Mouse (Mus musculus) hindbrain, embryonic 12.5 days (tissue): ENCODE measurements at regions not wholly inside any gene's neighbourhood (a gene's known extent, or its start where the extent isn't known, plus 50 kb on each side); places are given as distances from the start of the nearest gene placed in this dataset.
"Not testable (repeated sequence)": the region's sequence is repeated elsewhere in the genome, so short reads cannot be mapped to it uniquely, and the experiment has no call there.

Experiments used
- ATAC-seq: fragments of 200-750 bp; cut with Nextera tagmentation; 2 replicates; pipeline ENCODE4 v1.8.0; 2017; ENCODE audit warnings: moderate TSS enrichment; ENCODE audit not compliant: low FRiP score
- H3K27ac ChIP-seq: fragments of 300-500 bp; sonication (generic); 2 replicates; pipeline ENCODE4 v1.5.1; 2016; ENCODE audit warnings: mild to moderate bottlenecking
- H3K27me3 ChIP-seq: fragments of 300-500 bp; sonication (generic); 2 replicates; pipeline ENCODE4 v1.6.1; 2016; ENCODE audit warnings: mild to moderate bottlenecking
- H3K36me3 ChIP-seq: fragments of 300-500 bp; sonication (generic); 2 replicates; pipeline ENCODE4 v1.6.1; 2016; ENCODE audit warnings: mild to moderate bottlenecking
- H3K4me1 ChIP-seq: fragments of 300-500 bp; sonication (generic); 2 replicates; pipeline ENCODE4 v1.6.1; 2016
- H3K4me2 ChIP-seq: fragments of 300-500 bp; sonication (generic); replicated peaks from 2 replicates; pipeline ENCODE4 v1.6.1; 2016; ENCODE audit warnings: mild to moderate bottlenecking
- H3K4me3 ChIP-seq: fragments of 300-500 bp; sonication (generic); 2 replicates; pipeline ENCODE4 v1.5.1; 2016; ENCODE audit warnings: mild to moderate bottlenecking
- H3K9ac ChIP-seq: fragments of 300-500 bp; sonication (generic); 2 replicates; pipeline ENCODE4 v1.6.1; 2016; ENCODE audit warnings: mild to moderate bottlenecking, moderate library complexity
- H3K9me3 ChIP-seq: fragments of 300-500 bp; sonication (generic); replicated peaks from 2 replicates; pipeline ENCODE4 v1.6.1; 2016; ENCODE audit warnings: mild to moderate bottlenecking
- WGBS: fragments of 180-500 bp; shearing (Covaris S2); methylation state at CpG from one replicate; pipeline ENCODE4 v1.1.7; 2016; 5-methylcytosine and 5-hydroxymethylcytosine counted together

GRCm38 (mm10) chr12:113701841-113702240 is 158.1 kb downstream of the Adam6a start:
- not testable (repeated sequence) for H3K36me3 ChIP-seq, H3K9ac ChIP-seq, H3K4me1 ChIP-seq, H3K9me3 ChIP-seq, H3K27me3 ChIP-seq, H3K4me3 ChIP-seq, ATAC-seq, H3K27ac ChIP-seq, H3K4me2 ChIP-seq
- 62% methylated on average over 5 of the region's 5 CpGs for WGBS

- H3K4me1 ChIP-seq, ATAC-seq, H3K27me3 ChIP-seq, H3K27ac ChIP-seq, H3K36me3 ChIP-seq, H3K9ac ChIP-seq, H3K4me2 ChIP-seq, H3K4me3 ChIP-seq: not testable (repeated sequence)
- peaks cover 17% of the 10 kb centered on the region for H3K9me3 ChIP-seq
- WGBS: 4% methylated on average over 1 of the region's 1 CpGs
Measured at GRCm38 (mm10) chr12:113716406-113716805, 172.7 kb downstream of the Adam6a start.

- Histone ChIP-seq H3K27me3 (no peaks in the 10 kb centered on the region), H3K4me2 (no peak overlapping the region), H3K36me3 (no peaks in the 10 kb centered on the region), H3K4me1 (no peaks in the 10 kb centered on the region), H3K4me3 (no peak overlapping the region), H3K9ac (no peak overlapping the region), H3K9me3 (peaks cover 36% of the 10 kb centered on the region), H3K27ac (no peak overlapping the region)
- WGBS: 70% methylated on average over 4 of the region's 4 CpGs
- ATAC-seq: no peak
Measured at GRCm38 (mm10) chr12:113735847-113736246, 192.1 kb downstream of the Adam6a start.

GRCm38 (mm10) chr12:113746277-113746676 is 202.6 kb downstream of the Adam6a start:
- no peak for ATAC-seq
- no peak overlapping the region for H3K27ac ChIP-seq
- WGBS: 72% methylated on average over 1 of the region's 1 CpGs
- H3K9me3 ChIP-seq: peaks cover 24% of the 10 kb centered on the region
- no peak overlapping the region for H3K4me2 ChIP-seq
- H3K36me3 ChIP-seq: no peaks in the 10 kb centered on the region
- no peak overlapping the region for H3K4me3 ChIP-seq
- H3K27me3 ChIP-seq: no peaks in the 10 kb centered on the region
- H3K4me1 ChIP-seq: no peaks in the 10 kb centered on the region
- H3K9ac ChIP-seq: no peak overlapping the region

DNA sequence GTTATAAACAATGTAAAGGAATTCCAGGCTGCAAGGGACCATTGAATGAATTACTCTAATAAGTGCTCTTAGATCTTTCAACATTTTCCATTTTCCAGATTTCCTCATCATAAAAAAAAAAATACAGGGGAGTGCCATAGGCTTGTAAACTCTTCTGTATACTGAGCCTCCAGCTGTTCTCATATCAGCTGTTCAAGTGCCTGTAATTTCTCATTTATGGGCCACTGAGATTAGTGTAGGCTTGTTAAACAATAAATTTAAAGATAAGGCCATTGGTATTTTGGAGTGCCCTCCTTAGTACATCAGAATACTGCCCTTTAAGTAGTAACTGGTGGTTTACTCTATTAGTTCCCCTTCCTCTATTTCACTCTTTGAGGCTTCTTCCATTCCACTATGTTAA is 204.3 kb downstream of the Adam6a start:
- no peak overlapping the region for H3K27ac ChIP-seq
- no peak overlapping the region for H3K4me3 ChIP-seq
- ATAC-seq: no peak
- no peak overlapping the region for H3K4me2 ChIP-seq
- H3K9ac ChIP-seq: no peak overlapping the region
- no peaks in the 10 kb centered on the region for H3K4me1 ChIP-seq
- H3K27me3 ChIP-seq: no peaks in the 10 kb centered on the region
- no peaks in the 10 kb centered on the region for H3K36me3 ChIP-seq
- H3K9me3 ChIP-seq: peaks cover 27% of the 10 kb centered on the region

DNA sequence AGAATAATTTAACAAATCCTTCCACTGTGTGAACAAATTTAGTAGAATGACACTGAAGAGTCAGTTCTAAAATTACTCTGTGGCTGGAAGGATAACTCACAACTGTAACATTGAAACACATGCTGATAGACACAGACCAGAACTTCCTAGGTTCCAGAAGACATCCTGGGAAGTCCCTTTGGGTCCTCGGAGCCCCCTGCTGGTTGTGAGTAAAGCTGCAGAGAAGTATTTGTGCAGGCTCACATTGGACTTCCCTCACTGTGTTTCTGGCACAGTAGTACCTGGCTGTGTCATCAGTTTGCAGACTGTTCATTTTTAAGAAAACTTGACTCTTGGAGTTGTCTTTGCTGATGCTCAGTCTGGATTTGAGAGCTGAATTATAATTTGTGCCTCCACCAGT is 225.9 kb downstream of the Adam6a start:
- WGBS: 64% methylated on average over 1 of the region's 1 CpGs
- Histone ChIP-seq H3K9me3 (peaks cover 18% of the 10 kb centered on the region), H3K27ac (no peak overlapping the region), H3K27me3 (no peaks in the 10 kb centered on the region), H3K4me2 (no peak overlapping the region), H3K9ac (no peak overlapping the region), H3K4me3 (no peak overlapping the region), H3K36me3 (no peaks in the 10 kb centered on the region), H3K4me1 (no peaks in the 10 kb centered on the region)
- no peak for ATAC-seq

- not testable (repeated sequence) for ATAC-seq, H3K9ac ChIP-seq, H3K4me3 ChIP-seq, H3K4me1 ChIP-seq, H3K27ac ChIP-seq, H3K4me2 ChIP-seq, H3K36me3 ChIP-seq, H3K27me3 ChIP-seq
- peaks cover 12% of the 10 kb centered on the region for H3K9me3 ChIP-seq
- WGBS: 0% methylated on average over 1 of the region's 1 CpGs
Measured at GRCm38 (mm10) chr12:113795876-113796275, 252.2 kb downstream of the Adam6a start.

DNA sequence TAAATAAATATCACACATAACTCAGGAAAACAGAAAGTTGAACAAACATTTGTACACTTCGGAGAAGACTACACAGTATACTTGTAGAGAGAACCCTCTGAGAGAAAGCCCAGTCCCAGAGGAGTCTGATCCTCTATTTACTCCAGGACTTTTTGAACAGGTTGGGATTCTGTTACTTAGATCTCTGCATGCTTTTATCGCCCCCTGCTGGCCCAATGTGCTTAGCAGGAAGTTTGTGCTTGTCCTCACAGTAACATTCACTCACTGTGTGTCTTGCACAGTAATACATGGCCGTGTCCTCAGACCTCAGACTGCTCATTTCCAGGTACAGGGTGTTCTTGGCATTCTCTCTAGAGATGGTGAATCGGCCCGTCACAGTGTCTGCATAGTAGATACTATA is 282.7 kb downstream of the Adam6a start:
- Histone ChIP-seq H3K9me3 (peaks cover 40% of the 10 kb centered on the region), H3K27ac (no peak overlapping the region)
- WGBS: 60% methylated on average over 5 of the region's 5 CpGs

GRCm38 (mm10) chr12:113858893-113859292 is 315.2 kb downstream of the Adam6a start:
- Histone ChIP-seq H3K4me2 (no peak overlapping the region), H3K27ac (no peak overlapping the region), H3K9ac (no peak overlapping the region), H3K36me3 (no peaks in the 10 kb centered on the region), H3K9me3 (peaks cover 26% of the 10 kb centered on the region; the same call in 1 of the 2 replicates), H3K4me1 (no peaks in the 10 kb centered on the region), H3K4me3 (no peak overlapping the region), H3K27me3 (no peaks in the 10 kb centered on the region)
- ATAC-seq: no peak
- WGBS: 45% methylated on average over 4 of the region's 4 CpGs

More for the DNA sequence above, 282.7 kb downstream of the Adam6a start:
- Histone ChIP-seq H3K4me1 (no peaks in the 10 kb centered on the region), H3K9ac (no peak overlapping the region), H3K4me3 (no peak overlapping the region), H3K27me3 (no peaks in the 10 kb centered on the region), H3K36me3 (no peaks in the 10 kb centered on the region), H3K4me2 (no peak overlapping the region)
- ATAC-seq: no peak

GRCm38 (mm10) chr12:113878826-113879225 is 335.1 kb downstream of the Adam6a start:
- Histone ChIP-seq H3K9me3 (peaks cover 29% of the 10 kb centered on the region; the same call in 1 of the 2 replicates), H3K4me1 (no peaks in the 10 kb centered on the region), H3K27ac (no peak overlapping the region), H3K9ac (no peak overlapping the region), H3K4me3 (no peak overlapping the region), H3K27me3 (no peaks in the 10 kb centered on the region), H3K4me2 (no peak overlapping the region), H3K36me3 (no peaks in the 10 kb centered on the region)
- ATAC-seq: no peak
- WGBS: 22% methylated on average over 2 of the region's 2 CpGs

- no peaks in the 10 kb centered on the region for H3K27me3 ChIP-seq
- peaks cover 13% of the 10 kb centered on the region; the same call in 1 of the 2 replicates for H3K9me3 ChIP-seq
- H3K4me1 ChIP-seq: no peaks in the 10 kb centered on the region
- H3K4me2 ChIP-seq: no peak overlapping the region
- H3K4me3 ChIP-seq: no peak overlapping the region
- H3K9ac ChIP-seq: no peak overlapping the region
- H3K27ac ChIP-seq: no peak overlapping the region
- no peak for ATAC-seq
- WGBS: 41% methylated on average over 4 of the region's 4 CpGs
- no peaks in the 10 kb centered on the region for H3K36me3 ChIP-seq
Measured at GRCm38 (mm10) chr12:113896152-113896551, 352.4 kb downstream of the Adam6a start.

- no peak for ATAC-seq
- Histone ChIP-seq H3K36me3 (no peaks in the 10 kb centered on the region), H3K4me3 (no peak overlapping the region), H3K27me3 (no peaks in the 10 kb centered on the region), H3K4me1 (no peaks in the 10 kb centered on the region), H3K4me2 (no peak overlapping the region), H3K27ac (no peak overlapping the region), H3K9me3 (peaks cover 11% of the 10 kb centered on the region), H3K9ac (no peak overlapping the region)
Measured at GRCm38 (mm10) chr12:113906459-113906858, 362.8 kb downstream of the Adam6a start.

DNA sequence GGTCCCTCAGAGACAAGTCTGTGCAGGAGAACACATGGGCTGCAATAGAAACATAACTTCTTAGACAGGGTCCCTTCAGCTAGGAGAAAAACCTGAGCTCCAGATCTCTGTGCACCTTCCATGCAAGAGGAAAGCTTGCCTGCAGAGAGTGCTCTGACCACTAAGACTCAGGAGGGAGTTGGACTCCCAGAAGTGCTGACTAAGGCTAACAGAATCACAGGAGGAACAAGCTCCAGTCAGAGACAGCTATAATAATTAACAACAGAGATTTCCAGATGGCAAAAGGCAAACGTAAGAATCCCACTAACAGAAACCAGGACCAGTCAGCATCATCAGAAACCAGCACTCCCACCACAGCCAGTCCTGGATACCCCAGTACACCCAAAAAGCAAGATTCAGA is 364.0 kb downstream of the Adam6a start:
- H3K4me1 ChIP-seq: no peaks in the 10 kb centered on the region
- 81% methylated on average over 1 of the region's 1 CpGs for WGBS
- H3K4me2 ChIP-seq: no peak overlapping the region
- H3K27me3 ChIP-seq: no peaks in the 10 kb centered on the region
- H3K36me3 ChIP-seq: no peaks in the 10 kb centered on the region
- H3K9ac ChIP-seq: no peak overlapping the region
- no peak overlapping the region for H3K4me3 ChIP-seq
- H3K27ac ChIP-seq: no peak overlapping the region
- ATAC-seq: no peak
- peaks cover 11% of the 10 kb centered on the region for H3K9me3 ChIP-seq

DNA sequence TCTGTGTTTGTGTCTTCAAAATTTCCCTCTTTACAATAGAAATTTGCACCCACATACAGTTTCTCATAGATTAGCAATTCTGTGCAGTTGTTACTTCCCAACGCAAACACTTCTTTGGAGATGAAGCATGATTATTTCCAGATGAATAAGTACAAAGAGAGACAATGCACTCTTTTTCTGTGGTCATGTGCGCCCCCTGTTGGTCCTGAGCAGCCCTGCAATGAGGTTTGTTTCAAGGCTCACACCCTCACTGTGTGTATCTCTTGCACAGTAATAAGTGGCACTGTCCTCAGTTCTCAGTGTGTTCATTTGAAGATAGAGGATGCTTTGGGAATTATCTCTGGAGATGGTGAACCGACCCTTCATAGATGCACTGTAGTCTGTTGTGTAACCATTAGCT is 368.1 kb downstream of the Adam6a start:
- ATAC-seq: no peak
- Histone ChIP-seq H3K27ac (no peak overlapping the region), H3K4me1 (no peaks in the 10 kb centered on the region), H3K36me3 (no peaks in the 10 kb centered on the region), H3K4me2 (no peak overlapping the region), H3K27me3 (no peaks in the 10 kb centered on the region), H3K9ac (no peak overlapping the region), H3K4me3 (no peak overlapping the region), H3K9me3 (peaks cover 16% of the 10 kb centered on the region)
- 37% methylated on average over 3 of the region's 3 CpGs for whole genome bisulfite sequencing
